Mouse (Mus musculus) embryonic fibroblast, embryonic 13.5 days (primary cell): ENCODE measurements around the gene Rab5b.

Experiments used
- CTCF ChIP-seq: IDR thresholded peaks from 2 replicates; pipeline ENCODE4 v1.5.1; 2011; ENCODE audit warnings: mild to moderate bottlenecking, control low read depth, low read length, moderate library complexity, borderline replicate concordance; ENCODE audit not compliant: insufficient read depth
- POLR2A ChIP-seq: IDR thresholded peaks from 2 replicates; pipeline ENCODE4 v1.6.1; 2011; ENCODE audit warnings: low read depth, mild to moderate bottlenecking, control low read depth, low read length, moderate library complexity

DNA sequence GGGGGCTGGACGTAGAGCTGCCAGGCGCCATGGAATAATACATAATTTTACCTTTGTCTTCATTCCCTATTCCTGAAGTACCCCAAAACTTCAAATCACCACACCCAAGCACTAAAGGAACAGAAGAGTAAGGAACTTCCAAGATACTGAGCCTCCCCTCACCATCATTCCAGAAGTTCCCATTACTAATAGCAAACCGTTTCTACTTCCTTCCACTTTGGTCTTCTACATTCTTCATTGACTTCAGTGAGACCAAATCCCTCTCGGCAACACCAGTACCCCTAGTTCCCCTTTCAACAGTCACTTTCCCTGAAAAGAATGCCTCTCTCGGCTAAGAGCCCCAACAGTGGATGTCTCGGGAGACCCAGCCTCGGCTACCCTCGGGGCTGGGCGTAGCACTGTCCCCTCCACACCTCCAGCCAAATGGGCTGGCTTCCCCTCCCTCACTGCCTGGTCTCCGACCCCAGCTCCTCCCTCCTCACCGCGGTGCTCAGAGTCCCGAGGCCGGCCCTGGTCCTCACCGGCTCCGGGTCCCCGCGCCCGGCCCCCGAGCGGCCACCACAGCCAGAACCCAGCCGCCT, 563 bp downstream of the Rab5b start:
- TF ChIP-seq CTCF (no peak), POLR2A (no peak)
